Mouse (Mus musculus) liver, embryonic 15.5 days (tissue): ENCODE results near the gene Cd300lg. TPM values are rescaled to one million over a fixed set of nuclear protein-coding genes. Genes with fewer than 3 reads are reported as not detected.

ENCODE experiments used
- ATAC-seq: fragments of 200-750 bp; cut with Nextera tagmentation; 2 replicates; pipeline ENCODE4 v1.8.0; 2017; ENCODE audit warnings: moderate number of reproducible peaks, mild to moderate bottlenecking, moderate library complexity; ENCODE audit not compliant: insufficient read depth
- H3K27ac ChIP-seq: fragments of 300-500 bp; sonication (generic); replicated peaks from 2 replicates; pipeline ENCODE4 v1.5.1; 2015; ENCODE audit warnings: mild to moderate bottlenecking, inconsistent platforms
- H3K27me3 ChIP-seq: fragments of 300-500 bp; sonication (generic); 2 replicates; pipeline ENCODE4 v1.6.1; 2015; ENCODE audit warnings: mild to moderate bottlenecking, inconsistent platforms
- H3K36me3 ChIP-seq: fragments of 300-500 bp; sonication (generic); replicated peaks from 2 replicates; pipeline ENCODE4 v1.6.1; 2015; ENCODE audit warnings: moderate library complexity, mild to moderate bottlenecking, inconsistent platforms
- H3K4me1 ChIP-seq: fragments of 300-500 bp; sonication (generic); replicated peaks from 2 replicates; pipeline ENCODE4 v1.6.1; 2015; ENCODE audit warnings: inconsistent platforms
- H3K4me2 ChIP-seq: fragments of 300-500 bp; sonication (generic); 2 replicates; pipeline ENCODE4 v1.6.1; 2015; ENCODE audit warnings: moderate library complexity, mild to moderate bottlenecking, inconsistent platforms
- H3K4me3 ChIP-seq: fragments of 300-500 bp; sonication (generic); replicated peaks from 2 replicates; pipeline ENCODE4 v1.5.1; 2015; ENCODE audit warnings: mild to moderate bottlenecking, inconsistent platforms
- H3K9ac ChIP-seq: fragments of 300-500 bp; sonication (generic); 2 replicates; pipeline ENCODE4 v1.6.1; 2015; ENCODE audit warnings: moderate library complexity, mild to moderate bottlenecking, inconsistent platforms
- H3K9me3 ChIP-seq: fragments of 300-500 bp; sonication (generic); replicated peaks from 2 replicates; pipeline ENCODE4 v1.6.1; 2016; ENCODE audit warnings: inconsistent platforms
- WGBS: fragments of 180-500 bp; shearing (Covaris S2); methylation state at CpG from one replicate; pipeline ENCODE4 v1.1.7; 2015; ENCODE audit warnings: mixed read lengths; ENCODE audit not compliant: insufficient replicate concordance; 5-methylcytosine and 5-hydroxymethylcytosine counted together
- polyA plus RNA-seq: library from polyadenylated mRNA; unstranded; fragments of >200 nt; fragmentation: Nextera tagmentation; extraction: Ambion mirVana; gene quantifications from 2 replicates; pipeline ENCODE4 v1.2.1, GENCODE M21; 2015

Cd300lg gene
- polyA plus RNA-seq, 1 experiment from 2014 or later, result 0.69 TPM

GRCm38 (mm10) chr11:102096446-102096845 is 55.1 kb downstream of the Cd300lg start:
- H3K27ac ChIP-seq, result peak overlapping the region; percentile 78
- H3K9me3 ChIP-seq, result no peaks in the 10 kb centered on the region
- 31% methylated on average over 5 of the region's 5 CpGs for WGBS
- H3K4me2 ChIP-seq, result peak overlapping the region; percentile 66
- H3K4me1 ChIP-seq, result peaks cover 53% of the 10 kb centered on the region
- ATAC-seq, result peak; percentile 13; the same call in 1 of the 2 replicates
- peak overlapping the region; percentile 41 for H3K9ac ChIP-seq
- H3K36me3 ChIP-seq, result no peaks in the 10 kb centered on the region
- peak overlapping the region; percentile 38 for H3K4me3 ChIP-seq
- peaks cover 41% of the 10 kb centered on the region for H3K27me3 ChIP-seq

GRCm38 (mm10) chr11:102096887-102097391 is 55.6 kb downstream of the Cd300lg start:
- H3K9me3 ChIP-seq, result no peaks in the 10 kb centered on the region
- H3K9ac ChIP-seq, result peak overlapping the region; percentile 41
- ATAC-seq, result peak; percentile 90
- H3K4me3 ChIP-seq, result peak overlapping the region; percentile 38
- peak overlapping the region; percentile 78 for H3K27ac ChIP-seq
- 2% methylated on average over 18 of the region's 18 CpGs for WGBS
- no peaks in the 10 kb centered on the region for H3K36me3 ChIP-seq
- peaks cover 46% of the 10 kb centered on the region for H3K27me3 ChIP-seq
- H3K4me2 ChIP-seq, result peak overlapping the region; percentile 66
- peaks cover 54% of the 10 kb centered on the region for H3K4me1 ChIP-seq

GRCm38 (mm10) chr11:102101219-102101618 is 59.9 kb downstream of the Cd300lg start, which contains the start of gene Ppy:
Gene Ppy, minus strand, starts transcription at chr11:102101319.
- 56% methylated on average over 4 of the region's 4 CpGs for WGBS
- Histone ChIP-seq H3K27me3 (peaks cover 89% of the 10 kb centered on the region), H3K4me2 (peak within 1 kb of the TSS; percentile 4; the same call in 1 of the 2 replicates), H3K9me3 (no peaks in the 10 kb centered on the region), H3K36me3 (no peaks in the 10 kb centered on the region), H3K27ac (no peak within 1 kb of the TSS), H3K9ac (no peak within 1 kb of the TSS), H3K4me1 (peaks cover 36% of the 10 kb centered on the region), H3K4me3 (no peak within 1 kb of the TSS)
- ATAC-seq, result no peak

- H3K9me3 ChIP-seq, result no peaks in the 10 kb centered on the region
- peaks cover 100% of the 10 kb centered on the region for H3K27me3 ChIP-seq
- peaks cover 24% of the 10 kb centered on the region for H3K4me1 ChIP-seq
- H3K4me3 ChIP-seq, result no peak overlapping the region
- no peak overlapping the region for H3K9ac ChIP-seq
- 0 out of 2 replicates have a peak, but pooled peaks have one; percentile 9 for ATAC-seq
- no peaks in the 10 kb centered on the region for H3K36me3 ChIP-seq
- WGBS, result 7% methylated on average over 17 of the region's 17 CpGs
- H3K4me2 ChIP-seq, result peak overlapping the region; percentile 4; the same call in 1 of the 2 replicates
- H3K27ac ChIP-seq, result no peak overlapping the region
Measured at GRCm38 (mm10) chr11:102102485-102103258, 61.4 kb downstream of the Cd300lg start.

Other genes starting within 250 kb of the Cd300lg start
- gene Meox1, start 147.1 kb upstream of the Cd300lg start, polyA plus RNA-seq, result 0.51 and 0.52 TPM in 2 replicates
- gene Sost, start 74.5 kb upstream of the Cd300lg start, polyA plus RNA-seq, result 0.07 TPM in 2 replicates
- gene Cfap97d1, start 57.2 kb upstream of the Cd300lg start, polyA plus RNA-seq, result not detected in 2 replicates
- 7.8 and 8.0 TPM in 2 replicates for gene Dusp3, start 54.5 kb upstream of the Cd300lg start, polyA plus RNA-seq
- 0.24 and 0.53 TPM in 2 replicates for gene Mpp3, start 13.0 kb upstream of the Cd300lg start, polyA plus RNA-seq
- gene Mpp2, start 47.0 kb downstream of the Cd300lg start, polyA plus RNA-seq, result 11.5 and 13.3 TPM in 2 replicates
- not detected in 2 replicates for gene Ppy, start 59.8 kb downstream of the Cd300lg start, polyA plus RNA-seq
- 0.29 and 0.71 TPM in 2 replicates for gene Pyy, start 66.3 kb downstream of the Cd300lg start, polyA plus RNA-seq
- 16.5 and 18.2 TPM in 2 replicates for gene Nags, start 104.0 kb downstream of the Cd300lg start, polyA plus RNA-seq
- gene Tmem101, start 114.9 kb downstream of the Cd300lg start, polyA plus RNA-seq, result 9.6 and 12.0 TPM in 2 replicates
- 51.4 and 70.3 TPM in 2 replicates for gene Lsm12, start 143.8 kb downstream of the Cd300lg start, polyA plus RNA-seq
- gene G6pc3, start 148.1 kb downstream of the Cd300lg start, polyA plus RNA-seq, result 8.2 and 8.8 TPM in 2 replicates
- gene Hdac5, start 188.7 kb downstream of the Cd300lg start, polyA plus RNA-seq, result 17.3 and 17.5 TPM in 2 replicates
- gene BC030867, start 207.4 kb downstream of the Cd300lg start, polyA plus RNA-seq, result 14.1 and 15.3 TPM in 2 replicates
- 0.05 and 0.06 TPM in 2 replicates for gene Asb16, start 227.2 kb downstream of the Cd300lg start, polyA plus RNA-seq
- gene Tmub2, start 243.4 kb downstream of the Cd300lg start, polyA plus RNA-seq, result 26.1 and 28.9 TPM in 2 replicates